Mouse (Mus musculus): ENCODE data around the gene Smg1. TPM values are rescaled to one million over a fixed set of nuclear protein-coding genes. Genes with fewer than 3 reads are reported as not detected.

The Smg1 gene
- total and polyA plus RNA-seq, 3 experiments = 16.1 to 35.0 (median 29.2) TPM

DNA sequence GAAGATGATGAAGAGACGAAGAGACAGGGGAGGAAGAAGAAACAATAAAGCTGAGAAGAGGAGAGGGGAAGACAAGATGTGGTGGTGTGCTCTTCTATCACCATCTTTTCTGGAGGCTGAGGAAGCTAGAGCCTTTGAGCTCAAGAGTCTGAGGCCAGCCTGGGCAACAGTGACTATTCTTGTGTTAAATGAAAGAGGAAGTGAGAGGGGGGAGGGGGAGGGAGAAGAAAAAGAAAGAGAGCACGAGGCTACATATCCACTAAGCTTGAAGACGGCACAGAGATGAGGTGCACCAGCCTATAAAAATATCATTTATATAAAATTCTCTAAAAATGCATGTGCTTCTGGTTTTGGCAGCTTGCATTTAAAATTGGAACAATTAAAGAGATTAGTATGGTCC lies 36.1 kb upstream of the Smg1 start:
- DNase-seq (ENCODE audit: extremely low read depth) = peak; percentile 92
- dilution Hi-C loops (cut with MboI; ENCODE audit: extremely low pct_ligation_motif_present, extremely low pct_unique_long_range_greater_than_20kb, low sequenced_read_pairs) (no loop called here), in situ Hi-C loops (cut with MboI; ENCODE audit: low pct_ligation_motif_present, low pct_unique_long_range_greater_than_20kb, low sequenced_read_pairs) (no loop called here)
- peak overlapping the region; percentile 26; the same call in 1 of the 2 replicates for H3K4me2 ChIP-seq (ENCODE audit: insufficient read depth, low read depth, poor library complexity, severe bottlenecking)
- peak overlapping the region; percentile 80 for H3K27ac ChIP-seq (ENCODE audit: insufficient read depth, low read depth)
- H3K79me2 ChIP-seq (replicated peaks; ENCODE audit: control insufficient read depth, extremely low read depth, insufficient read depth, poor library complexity, severe bottlenecking) = no peaks in the 10 kb centered on the region
- no peak overlapping the region for H3K4me3 ChIP-seq (replicated peaks in 1 of 3; ENCODE audit: low read depth in 2 of 3, low read length in 2 of 3, poor library complexity in 1 of 3)
- 0 out of 2 replicates have a peak overlapping the region, but pooled peaks have one; percentile 23 for H3K9ac ChIP-seq (ENCODE audit: insufficient read depth, low read depth)
- peaks cover 27 to 78% of the 10 kb centered on the region in 2 experiments for H3K4me1 ChIP-seq (ENCODE audit: control insufficient read depth in 1 of 2, insufficient read depth in 2 of 2)
- no peaks in the 10 kb centered on the region for H3K36me3 ChIP-seq (replicated peaks in 1 of 2; ENCODE audit: control insufficient read depth in 1 of 2, insufficient read depth in 1 of 2, low read length in 1 of 2)
- TF ChIP-seq ELF1 (IDR thresholded peaks at IDR 0.05; ENCODE audit: low read depth, low read length) = peak; percentile 35
- TF ChIP-seq GABPA (IDR thresholded peaks at IDR 0.05; ENCODE audit: insufficient replicate concordance, low read depth, low read length) = no peak
- TF ChIP-seq POLR2AphosphoS2 (IDR thresholded peaks at IDR 0.05; ENCODE audit: low read depth, low read length) = no peak
- peak; percentile 90 for TF ChIP-seq EP300 (IDR thresholded peaks at IDR 0.05; ENCODE audit: low read length)
- no peak for TF ChIP-seq USF2 (conservative IDR thresholded peaks at IDR 0.05; ENCODE audit: low read depth, low read length)
- TF ChIP-seq IRF4 (IDR thresholded peaks at IDR 0.05; ENCODE audit: low read depth, low read length) = peak; percentile 97
- TF ChIP-seq BHLHE40 (IDR thresholded peaks at IDR 0.05; ENCODE audit: low read depth, low read length) = peak; percentile 79
- TF ChIP-seq ZNF384 (IDR thresholded peaks at IDR 0.05; ENCODE audit: low read depth, low read length) = peak; percentile 46
- TF ChIP-seq RCOR1 (conservative IDR thresholded peaks at IDR 0.05; ENCODE audit: low read depth, low read length) = 0 out of 2 replicates have a peak, but pooled peaks have one; percentile 73
- TF ChIP-seq HCFC1 (IDR thresholded peaks at IDR 0.05; ENCODE audit: low read depth, low read length) = peak; percentile 45
- TF ChIP-seq SIN3A (IDR thresholded peaks at IDR 0.05; ENCODE audit: low read length) = peak; percentile 54; the same call in 1 of the 2 replicates
- no peak for TF ChIP-seq CTCF (conservative IDR thresholded peaks at IDR 0.05 in 1 of 2, IDR thresholded peaks at IDR 0.05 in 1 of 2; ENCODE audit: low read depth in 2 of 2, low read length in 2 of 2)
- peak; percentile 93 for TF ChIP-seq MEF2A (IDR thresholded peaks at IDR 0.05; ENCODE audit: borderline replicate concordance, low read depth, low read length)
- peak; percentile 81 for TF ChIP-seq ETS1 (conservative IDR thresholded peaks at IDR 0.05; ENCODE audit: low read depth, low read length)
- peak; percentile 65; the same call in 1 of the 2 replicates for TF ChIP-seq TCF12 (IDR thresholded peaks at IDR 0.05; ENCODE audit: low read depth, low read length)
- TF ChIP-seq MAFK (IDR thresholded peaks at IDR 0.05; ENCODE audit: insufficient replicate concordance, low read length) = no peak
- TF ChIP-seq MAX (IDR thresholded peaks at IDR 0.05; ENCODE audit: low read length) = peak; percentile 97
- TF ChIP-seq MAZ (IDR thresholded peaks at IDR 0.05; ENCODE audit: low read depth, low read length) = peak; percentile 91
- no peak for TF ChIP-seq USF1 (IDR thresholded peaks at IDR 0.05; ENCODE audit: low read depth, low read length)
- TF ChIP-seq JUND (conservative IDR thresholded peaks at IDR 0.05; ENCODE audit: low read depth, low read length) = no peak
- no peak for TF ChIP-seq E2F4 (IDR thresholded peaks at IDR 0.05; ENCODE audit: insufficient replicate concordance, low read depth, low read length)
- no peak for TF ChIP-seq KAT2A (IDR thresholded peaks at IDR 0.05; ENCODE audit: insufficient replicate concordance, low read length)
- TF ChIP-seq MYC (IDR thresholded peaks at IDR 0.05; ENCODE audit: low read depth, low read length) = peak; percentile 98
- TF ChIP-seq NELFE (IDR thresholded peaks at IDR 0.05; ENCODE audit: low read depth, low read length) = no peak
- TF ChIP-seq CHD1 (IDR thresholded peaks at IDR 0.05; ENCODE audit: low read depth, low read length) = peak; percentile 73; the same call in 1 of the 2 replicates
- TF ChIP-seq POLR2A (IDR thresholded peaks at IDR 0.05; ENCODE audit: low read depth, low read length) = peak; percentile 38
- TF ChIP-seq ZMIZ1 (IDR thresholded peaks at IDR 0.05; ENCODE audit: low read depth, low read length) = no peak
- TF ChIP-seq CHD2 (IDR thresholded peaks at IDR 0.05; ENCODE audit: low read length) = peak; percentile 94
- no peak for TF ChIP-seq UBTF (IDR thresholded peaks at IDR 0.05; ENCODE audit: low read depth, low read length)
- TF ChIP-seq JUN (IDR thresholded peaks at IDR 0.05; ENCODE audit: insufficient read depth, low read depth, low read length) = no peak
- no peak for TF ChIP-seq ZKSCAN1 (IDR thresholded peaks at IDR 0.05; ENCODE audit: borderline replicate concordance, low read depth, low read length)
- no peak for TF ChIP-seq ZC3H11A (IDR thresholded peaks at IDR 0.05; ENCODE audit: low read depth, low read length)
- TF ChIP-seq MXI1 (IDR thresholded peaks at IDR 0.05; ENCODE audit: low read depth, low read length) = peak; percentile 65; the same call in 1 of the 2 replicates
- no peak for TF ChIP-seq NRF1 (IDR thresholded peaks at IDR 0.05; ENCODE audit: low read depth, low read length)
- peak; percentile 19 for TF ChIP-seq RAD21 (IDR thresholded peaks at IDR 0.05; ENCODE audit: low read depth, low read length)
- no peak; the same call in 1 of the 2 replicates for TF ChIP-seq SMC3 (IDR thresholded peaks at IDR 0.05; ENCODE audit: low read depth, low read length)
- peak; percentile 78 for TF ChIP-seq TBP (conservative IDR thresholded peaks at IDR 0.05; ENCODE audit: low read depth, low read length)
- no peak for TF ChIP-seq PAX5 (IDR thresholded peaks at IDR 0.05; ENCODE audit: low read length)
- no peaks in the 10 kb centered on the region for H3K27me3 ChIP-seq (replicated peaks)
- H3K9me3 ChIP-seq (replicated peaks; ENCODE audit: low read length) = no peaks in the 10 kb centered on the region
